Mouse (Mus musculus): ENCODE measurements at regions not wholly inside any gene's neighbourhood (a gene's known extent, or its start where the extent isn't known, plus 50 kb on each side); places are given as distances from the start of the nearest gene placed in this dataset.

GRCm38 (mm10) chr11:52635716-52636389 lies 128.6 kb upstream of the Fstl4 start:
- DNase-seq: no peak

DNA sequence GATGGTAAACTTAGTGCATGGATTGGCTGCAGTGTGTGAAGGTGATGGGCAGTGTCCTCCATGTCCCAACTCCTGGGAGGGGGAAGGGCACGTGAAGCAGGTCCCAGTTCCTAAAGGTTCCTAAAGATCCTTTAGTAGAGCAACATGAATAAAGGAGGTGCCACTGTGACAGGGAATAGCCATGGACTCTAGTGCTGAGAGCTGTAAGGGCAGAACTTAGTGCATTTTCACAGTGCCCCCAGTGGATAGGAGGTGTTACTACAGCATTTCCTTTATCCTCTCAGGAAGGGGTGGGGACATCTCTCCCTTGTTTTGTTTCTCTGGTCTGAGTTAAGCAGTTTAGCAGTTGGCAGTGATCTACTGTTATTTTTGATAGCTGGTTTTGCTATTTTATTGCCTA lies 125.5 kb upstream of the Fstl4 start:
- DNase-seq: no peak

DNA sequence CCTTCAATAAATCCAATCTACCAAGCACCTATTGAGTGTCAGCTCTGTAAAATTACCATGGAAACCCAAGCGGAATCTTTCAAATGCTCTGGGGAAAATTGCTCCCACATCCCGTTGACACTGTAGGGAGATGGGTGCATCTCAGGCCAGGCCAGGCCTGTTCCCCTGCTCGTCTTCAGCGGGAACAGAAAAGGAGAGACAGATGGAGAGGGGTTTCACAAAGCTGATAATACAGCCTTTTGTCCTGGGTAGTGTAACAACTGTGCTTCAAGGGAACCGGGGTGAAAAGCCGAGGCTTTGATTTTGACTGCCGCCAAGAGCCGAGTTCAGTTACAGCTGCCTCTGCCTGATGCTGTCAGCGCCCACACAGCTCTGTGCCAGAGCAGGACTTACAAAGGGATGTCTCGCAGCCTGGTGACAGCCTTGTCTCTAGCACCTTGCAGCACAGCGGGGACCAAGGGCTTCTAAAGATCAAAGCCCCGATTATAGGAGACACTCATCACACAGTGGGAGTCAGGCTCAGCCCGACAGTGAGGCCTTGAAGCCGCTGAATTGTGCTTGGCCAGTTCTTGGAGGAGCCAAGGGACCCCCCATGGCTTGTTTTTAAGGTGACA lies 122.6 kb upstream of the Fstl4 start:
- no peak for DNase-seq

DNA sequence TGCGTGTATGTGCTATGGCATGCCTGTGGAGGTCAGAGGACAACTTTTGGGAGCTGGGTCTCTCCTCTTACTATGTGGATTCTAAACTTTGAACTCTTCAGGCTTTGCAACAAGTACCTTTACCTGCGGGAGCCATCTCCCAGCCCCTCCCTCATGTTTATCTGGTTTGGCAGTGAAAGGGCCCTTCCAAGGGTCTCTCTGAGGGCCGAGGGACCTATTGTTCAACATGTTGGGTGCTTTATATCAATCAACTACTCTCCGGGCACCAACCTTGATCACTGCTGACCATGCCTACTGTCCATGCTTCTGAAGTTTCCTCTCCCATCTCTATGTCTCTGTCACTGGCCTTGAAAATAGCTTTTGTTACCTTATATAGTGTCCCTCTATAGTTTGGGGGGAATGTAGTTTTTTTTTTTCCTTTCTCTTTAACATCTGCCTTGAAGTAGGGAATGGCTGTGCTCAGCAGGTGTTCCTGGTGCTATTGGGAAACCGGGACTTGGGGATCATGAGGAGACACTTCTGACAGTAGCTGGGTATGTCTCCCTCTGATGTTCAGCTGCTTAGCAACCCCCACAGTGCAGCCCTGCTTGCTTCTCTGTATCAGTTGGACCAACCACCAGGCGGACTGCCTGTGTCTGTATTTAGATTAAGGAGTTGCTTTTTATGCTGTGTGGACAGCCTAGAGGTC lies 120.2 kb upstream of the Fstl4 start:
- no peak for DNase-seq

DNA sequence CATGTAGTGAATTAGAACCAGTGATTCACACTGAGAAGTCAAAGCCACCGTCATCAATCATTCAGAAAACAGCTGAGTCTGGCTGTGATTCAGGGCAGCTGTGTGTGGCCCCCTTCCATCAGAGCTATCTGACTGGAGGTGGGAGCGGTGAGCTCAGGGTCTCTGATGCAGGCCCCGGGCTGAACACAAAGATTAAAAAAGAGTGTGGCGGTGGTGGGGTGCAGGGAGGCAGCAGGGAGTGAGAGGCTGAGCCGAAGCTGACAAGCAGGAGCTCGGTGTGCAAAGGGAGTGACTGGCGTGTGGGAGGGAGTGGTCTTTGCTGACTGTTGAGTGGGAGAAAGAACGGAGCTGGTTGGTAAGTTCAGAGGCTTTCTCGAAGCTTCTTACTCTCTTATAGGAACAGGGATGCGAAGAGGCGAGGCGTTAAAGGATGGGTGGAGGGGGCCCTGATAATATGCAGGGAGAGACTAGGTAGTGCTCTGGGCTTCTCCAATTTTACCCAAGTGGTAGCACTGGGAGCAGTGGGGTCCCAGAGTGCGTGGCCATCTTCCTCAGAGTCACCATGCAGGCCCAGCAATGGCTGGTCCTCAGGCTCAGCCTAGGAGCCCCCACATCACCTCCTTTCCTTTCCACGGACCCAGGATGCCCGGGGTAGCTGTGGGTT lies 116.1 kb upstream of the Fstl4 start:
- no peak for DNase-seq

DNA sequence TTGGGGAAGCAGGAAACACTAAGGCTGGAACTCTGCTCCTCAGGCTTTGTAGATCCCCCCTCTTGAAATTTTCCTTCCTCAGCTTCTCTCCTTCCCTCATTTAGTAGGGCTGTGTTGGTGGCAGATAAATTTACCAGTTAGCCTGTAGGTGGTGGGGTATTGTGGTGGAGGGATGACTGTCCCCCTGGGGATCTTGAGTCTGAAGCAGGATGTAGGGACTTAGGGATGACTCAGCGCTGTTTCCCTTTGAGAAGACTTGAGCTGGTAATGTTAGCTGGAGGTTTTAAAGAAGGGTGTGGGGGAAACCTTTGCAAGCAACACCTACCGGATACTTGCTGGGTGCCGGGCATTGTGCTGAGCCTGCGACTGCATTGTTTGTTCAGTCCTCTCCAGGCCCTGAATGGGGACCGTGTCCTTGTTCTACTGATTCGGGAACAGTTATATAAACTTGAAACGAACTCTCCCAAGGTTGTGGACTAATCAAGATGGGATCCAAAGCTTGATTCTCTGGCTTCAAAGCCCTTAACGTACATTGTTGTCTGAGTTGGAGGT lies 115.5 kb upstream of the Fstl4 start:
- DNase-seq: no peak

- DNase-seq: no peak
These were observed 109.8 kb upstream of the Fstl4 start for GRCm38 (mm10) chr11:52654640-52655039.

DNA sequence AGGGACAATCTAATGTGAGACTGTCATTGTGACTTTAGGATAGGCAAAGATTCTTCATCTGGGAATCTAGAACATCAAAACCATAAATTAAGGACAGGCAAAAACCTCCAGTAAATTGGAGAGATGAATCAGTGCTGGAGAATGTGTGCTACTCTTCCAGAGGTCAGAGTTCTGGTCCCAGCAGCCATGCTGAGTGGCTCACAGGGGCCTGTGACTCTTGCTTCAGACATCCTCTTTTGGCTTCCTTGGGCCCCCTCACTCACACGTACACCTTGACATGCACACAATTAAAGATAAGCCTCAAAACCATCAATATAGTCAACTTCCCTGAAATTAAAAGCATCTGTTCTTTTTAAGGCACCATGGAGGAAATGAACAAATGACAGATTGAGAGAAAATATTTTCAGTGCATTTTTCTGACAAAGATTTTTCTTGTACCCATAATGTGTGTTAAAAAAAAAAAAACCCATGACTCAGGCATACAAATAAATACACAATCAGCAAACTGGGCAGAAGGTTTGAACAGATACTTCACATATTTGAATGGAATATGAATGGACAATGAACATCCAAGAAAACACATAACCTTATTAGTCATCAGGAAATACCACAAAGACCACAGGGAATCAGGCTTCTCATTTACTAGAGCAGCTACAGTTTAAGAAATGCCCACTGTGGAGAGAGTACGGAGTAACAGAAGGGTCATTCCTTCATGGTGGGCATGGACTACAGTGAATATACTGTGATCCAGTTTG lies 108.5 kb upstream of the Fstl4 start:
- no peak for DNase-seq

GRCm38 (mm10) chr11:52661234-52661633 lies 103.2 kb upstream of the Fstl4 start:
- no peak for DNase-seq

GRCm38 (mm10) chr11:52661894-52662593 lies 102.4 kb upstream of the Fstl4 start:
- DNase-seq: no peak

- DNase-seq: no peak
These were observed 99.1 kb upstream of the Fstl4 start for GRCm38 (mm10) chr11:52665343-52665742.

DNA sequence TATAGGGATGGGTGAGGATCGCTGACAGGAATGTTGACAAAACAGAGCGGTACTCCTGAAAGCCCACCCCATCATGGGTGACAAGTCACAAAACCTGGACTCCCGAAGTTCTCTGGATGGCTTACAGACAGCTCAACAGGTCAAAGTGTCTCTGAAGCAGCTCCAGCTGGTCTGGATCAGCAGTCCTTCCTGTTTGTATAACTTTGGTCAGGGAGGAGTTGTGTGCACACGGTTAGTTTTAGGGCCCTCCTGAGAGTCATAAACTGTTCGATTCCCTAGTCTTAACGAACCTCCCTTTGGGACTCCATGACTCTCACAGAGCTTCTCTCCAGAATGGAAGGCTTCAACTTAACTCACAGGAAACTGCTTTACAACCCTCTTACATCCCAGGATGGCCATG lies 89.4 kb upstream of the Fstl4 start:
- no peak for DNase-seq

- DNase-seq: no peak
These were observed 86.2 kb upstream of the Fstl4 start for GRCm38 (mm10) chr11:52678259-52678658.

- no peak for DNase-seq
These were observed 79.0 kb upstream of the Fstl4 start for GRCm38 (mm10) chr11:52685436-52685835.

- no peak for DNase-seq
These were observed 71.7 kb upstream of the Fstl4 start for GRCm38 (mm10) chr11:52692701-52693100.

DNA sequence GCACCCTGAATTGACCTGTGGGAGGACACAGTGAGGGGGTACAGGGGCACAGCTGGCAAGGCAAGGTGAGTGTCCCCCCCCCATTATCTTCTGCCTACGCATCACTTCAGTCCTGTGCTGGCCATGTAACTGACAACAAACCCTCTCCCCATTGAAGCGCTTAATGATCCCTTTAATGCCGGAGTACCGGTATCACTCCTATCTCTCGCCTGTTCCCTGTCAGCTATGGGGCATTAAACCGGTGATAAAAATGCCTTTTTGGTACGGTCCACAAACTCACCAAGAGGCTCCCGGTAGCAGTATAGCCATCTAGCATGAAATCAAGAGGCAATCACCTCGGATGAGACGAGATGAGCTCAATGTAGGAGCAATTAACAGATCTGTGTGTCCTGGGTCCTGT lies 62.8 kb upstream of the Fstl4 start:
- DNase-seq: no peak

DNA sequence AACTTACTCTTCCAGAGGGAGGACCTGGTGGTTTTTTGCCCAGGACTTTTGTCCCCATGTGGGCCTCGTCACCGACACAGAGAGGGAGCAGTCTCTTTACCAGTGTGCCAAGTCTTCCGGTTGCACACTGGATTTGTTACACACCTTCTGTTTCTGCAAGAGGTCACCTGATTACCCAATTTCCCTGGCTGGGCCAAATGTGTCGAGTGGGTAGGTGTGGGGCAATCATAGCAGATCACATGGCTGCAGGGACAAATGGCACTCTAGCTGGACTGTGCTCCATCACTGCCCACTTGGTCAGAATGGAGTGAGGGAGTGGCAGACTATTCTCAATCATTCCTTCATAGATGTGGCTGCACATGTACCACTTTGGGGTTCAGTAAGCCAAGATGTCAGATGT lies 61.0 kb upstream of the Fstl4 start:
- DNase-seq: no peak
